Mouse (Mus musculus): ENCODE results near the gene Naip2. TPM values are rescaled to one million over a fixed set of nuclear protein-coding genes. Genes with fewer than 3 reads are reported as not detected.
"Not testable (repeated sequence)": the region's sequence is repeated elsewhere in the genome, so short reads cannot be mapped to it uniquely, and the experiment has no call there.

The Naip2 gene
- polyA plus RNA-seq (2012; rRNA removed), result 0.46 and 0.51 TPM in 2 replicates

DNA sequence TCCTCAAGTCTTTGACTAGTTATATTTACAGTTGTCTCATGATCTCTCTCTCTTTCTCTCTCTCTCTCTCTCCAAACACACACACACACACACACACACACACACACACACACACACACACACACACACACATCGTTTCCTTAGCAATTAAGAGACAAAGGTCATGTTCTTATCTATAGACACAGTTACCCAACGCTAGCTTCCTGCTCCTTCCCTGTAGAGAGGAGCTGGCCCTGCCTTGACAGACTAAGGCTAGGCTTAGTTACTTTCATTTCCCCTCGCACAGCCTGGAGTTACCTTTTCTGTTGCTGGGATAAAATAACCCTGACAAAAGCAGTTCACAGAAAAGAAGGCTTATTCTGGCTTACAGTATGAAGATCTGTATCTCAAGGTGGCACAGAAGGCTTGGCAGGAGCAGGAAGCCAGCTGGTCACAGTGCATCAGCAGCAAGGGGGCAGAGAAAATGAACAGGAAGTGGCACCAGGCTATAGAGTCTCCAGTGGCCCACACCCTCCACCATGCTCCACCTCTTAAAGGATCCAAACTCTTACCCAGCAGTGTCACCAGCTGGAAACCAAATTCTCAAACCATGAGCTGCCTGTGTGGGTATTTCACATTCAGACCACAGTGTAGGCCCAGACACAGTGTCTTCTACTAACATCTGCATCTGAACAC, at the start of gene Naip2:
Gene Naip2, minus strand, starts transcription at position 434 of the 675 bp plus-strand sequence.
- H3K4me1 ChIP-seq (ENCODE audit: control insufficient read depth, insufficient read depth, low read length); H3K27ac ChIP-seq (ENCODE audit: insufficient read depth, low read length); H3K4me3 ChIP-seq (ENCODE audit: insufficient read depth, low read length): not testable (repeated sequence)

DNA sequence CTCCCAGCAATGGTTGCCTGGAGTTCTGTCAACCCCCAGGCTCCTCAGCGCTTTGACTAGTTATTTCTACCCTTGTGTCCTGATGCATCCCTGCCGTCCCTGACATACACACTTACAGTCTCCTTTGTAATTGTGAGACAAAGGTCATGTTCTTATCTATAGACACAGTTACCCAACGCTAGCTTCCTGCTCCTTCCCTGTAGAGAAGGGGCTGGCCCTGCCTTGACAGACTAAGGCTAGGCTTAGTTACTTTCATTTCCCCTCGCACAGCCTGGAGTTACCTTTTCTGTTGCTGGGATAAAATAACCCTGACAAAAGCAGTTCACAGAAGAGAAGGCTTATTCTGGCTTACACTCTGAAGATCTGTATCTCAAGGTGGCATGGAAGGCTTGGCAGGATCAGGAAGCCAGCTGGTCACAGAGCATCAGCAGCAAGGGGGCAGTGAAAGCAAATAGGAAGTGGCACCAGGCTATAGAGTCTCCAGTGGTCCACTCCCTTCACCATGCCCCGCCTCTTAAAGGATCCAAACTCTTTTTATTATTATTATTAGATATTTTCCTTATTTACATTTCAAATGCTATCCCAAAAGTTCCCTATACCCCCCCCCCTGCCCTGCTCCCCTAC, 45.1 kb upstream of the Naip2 start:
- not testable (repeated sequence) for H3K4me1 ChIP-seq (ENCODE audit: control insufficient read depth, insufficient read depth, low read length); H3K4me3 ChIP-seq (ENCODE audit: insufficient read depth, low read length); H3K27ac ChIP-seq (ENCODE audit: insufficient read depth, low read length)

DNA sequence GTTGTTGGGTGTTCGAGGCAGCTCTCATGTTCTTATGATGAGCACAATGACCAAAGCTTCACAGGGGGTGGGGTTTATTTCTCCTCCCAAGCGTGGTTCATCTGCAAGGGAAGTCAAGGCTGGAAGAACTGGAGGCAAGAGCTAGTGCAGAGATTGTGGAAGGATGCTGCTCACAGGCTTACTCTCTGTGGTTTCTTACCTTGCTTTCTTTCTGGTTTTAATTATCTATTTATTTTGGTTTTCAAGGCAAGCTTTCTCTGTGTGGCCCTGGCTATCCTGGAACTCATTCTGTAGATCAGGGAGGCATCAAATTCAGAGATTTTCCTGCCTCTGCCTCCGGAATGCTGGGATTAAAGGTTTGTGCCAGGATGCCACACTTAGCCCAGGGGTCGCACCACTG, 44.3 kb upstream of the Naip2 start, which contains the start of gene Naip5:
Gene Naip5, minus strand, starts transcription at position 101 of the 400 bp plus-strand sequence.
- H3K4me3 ChIP-seq (ENCODE audit: insufficient read depth, low read length); H3K27ac ChIP-seq (ENCODE audit: insufficient read depth, low read length); H3K4me1 ChIP-seq (ENCODE audit: control insufficient read depth, insufficient read depth, low read length): not testable (repeated sequence)

DNA sequence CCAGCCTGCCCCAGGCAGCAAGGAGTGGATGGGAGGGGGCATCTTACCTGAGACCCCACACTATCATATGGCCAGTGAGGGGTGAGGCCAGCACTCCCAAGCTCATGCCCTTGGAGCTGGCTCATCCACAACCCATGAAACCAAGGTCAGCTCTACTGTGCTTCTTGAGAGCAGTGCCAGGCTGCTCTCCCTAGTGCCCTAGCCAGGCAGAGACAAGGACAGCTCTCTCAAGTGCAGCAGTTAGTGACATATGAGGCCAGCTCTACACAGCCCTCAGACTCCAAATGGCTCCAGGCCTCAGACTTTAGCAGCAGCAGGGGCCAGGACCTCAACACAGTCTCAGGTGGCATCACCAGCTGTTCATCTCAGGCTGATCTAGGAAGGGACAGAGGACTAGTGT, 41.8 kb upstream of the Naip2 start:
- no peak overlapping the region for H3K4me3 ChIP-seq (ENCODE audit: insufficient read depth, low read length)
- H3K4me1 ChIP-seq (ENCODE audit: control insufficient read depth, insufficient read depth, low read length), result no peaks in the 10 kb centered on the region
- no peak overlapping the region for H3K27ac ChIP-seq (ENCODE audit: insufficient read depth, low read length)
- TF ChIP-seq POLR2A (IDR thresholded peaks at IDR 0.05; ENCODE audit: extremely low read depth, insufficient read depth, low read length) (no peak), CTCF (IDR thresholded peaks at IDR 0.05; ENCODE audit: extremely low read depth, insufficient read depth, low read length) (no peak)

DNA sequence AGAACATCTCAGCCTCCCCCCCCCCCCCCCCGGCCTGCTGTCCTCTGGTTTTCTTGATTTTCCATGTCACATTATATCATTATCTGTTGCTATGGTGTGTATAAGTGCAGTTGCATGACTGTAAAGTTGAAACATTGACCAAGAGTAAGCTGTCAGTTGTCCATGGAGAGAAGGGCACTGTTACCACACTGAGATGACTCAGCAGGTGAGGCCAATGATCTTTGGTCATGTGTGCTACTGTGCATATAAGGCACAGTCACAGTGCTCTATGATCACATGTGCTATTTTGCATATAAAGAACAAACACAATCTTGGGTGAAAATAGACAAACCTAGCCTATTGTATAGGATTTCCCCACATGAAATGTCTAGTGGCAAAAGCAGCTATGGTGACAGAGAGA, 11.8 kb upstream of the Naip2 start:
- not testable (repeated sequence) for H3K4me3 ChIP-seq (ENCODE audit: insufficient read depth, low read length); H3K27ac ChIP-seq (ENCODE audit: insufficient read depth, low read length); H3K4me1 ChIP-seq (ENCODE audit: control insufficient read depth, insufficient read depth, low read length)

DNA sequence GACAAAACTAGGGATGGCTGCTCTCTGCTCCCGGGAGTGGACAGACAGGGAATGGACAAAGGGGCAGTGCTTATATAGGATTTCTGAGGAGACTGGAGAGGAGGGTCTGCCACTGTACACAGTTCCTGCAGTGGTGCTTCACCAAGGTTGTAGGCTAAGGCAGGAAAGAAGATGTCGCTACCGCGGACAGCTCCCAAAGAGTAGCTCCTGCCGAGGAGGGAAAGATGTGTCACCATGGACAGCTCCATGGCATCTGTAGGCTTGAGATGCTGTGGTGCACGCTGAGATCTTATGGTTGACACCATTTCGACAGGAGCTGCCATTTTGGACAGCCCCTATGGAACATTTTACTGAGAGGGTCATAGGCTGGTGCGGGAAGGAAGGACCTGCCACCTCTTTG, 8.6 kb upstream of the Naip2 start:
- H3K4me1 ChIP-seq (ENCODE audit: control insufficient read depth, insufficient read depth, low read length), result no peaks in the 10 kb centered on the region
- H3K4me3 ChIP-seq (ENCODE audit: insufficient read depth, low read length), result no peak overlapping the region
- no peak for TF ChIP-seq POLR2A (IDR thresholded peaks at IDR 0.05; ENCODE audit: extremely low read depth, insufficient read depth, low read length)
- no peak for TF ChIP-seq CTCF (IDR thresholded peaks at IDR 0.05; ENCODE audit: extremely low read depth, insufficient read depth, low read length)
- H3K27ac ChIP-seq (ENCODE audit: insufficient read depth, low read length), result no peak overlapping the region

DNA sequence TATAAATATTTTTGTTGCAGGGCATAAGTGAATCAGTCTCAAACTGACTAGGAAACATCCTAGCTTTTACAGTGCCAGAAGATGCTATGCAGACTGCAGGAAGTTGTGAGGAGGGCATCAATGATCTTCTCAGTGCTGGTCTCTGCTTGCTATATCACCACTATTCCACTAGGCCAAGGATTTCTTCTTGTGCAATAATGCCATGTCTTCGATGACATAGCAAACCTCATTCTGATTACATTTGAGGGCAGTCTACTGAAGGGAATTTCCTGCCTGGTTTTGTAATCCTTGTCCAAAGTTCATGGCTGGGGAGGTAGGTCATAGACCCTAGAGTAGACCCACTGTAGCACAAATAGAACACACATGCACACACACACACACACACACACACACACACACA, 1.4 kb upstream of the Naip2 start:
- no peaks in the 10 kb centered on the region for H3K4me1 ChIP-seq (ENCODE audit: control insufficient read depth, insufficient read depth, low read length)
- H3K4me3 ChIP-seq (ENCODE audit: insufficient read depth, low read length), result no peak overlapping the region
- no peak for TF ChIP-seq CTCF (IDR thresholded peaks at IDR 0.05; ENCODE audit: extremely low read depth, insufficient read depth, low read length)
- no peak for TF ChIP-seq POLR2A (IDR thresholded peaks at IDR 0.05; ENCODE audit: extremely low read depth, insufficient read depth, low read length)
- no peak overlapping the region for H3K27ac ChIP-seq (ENCODE audit: insufficient read depth, low read length)

DNA sequence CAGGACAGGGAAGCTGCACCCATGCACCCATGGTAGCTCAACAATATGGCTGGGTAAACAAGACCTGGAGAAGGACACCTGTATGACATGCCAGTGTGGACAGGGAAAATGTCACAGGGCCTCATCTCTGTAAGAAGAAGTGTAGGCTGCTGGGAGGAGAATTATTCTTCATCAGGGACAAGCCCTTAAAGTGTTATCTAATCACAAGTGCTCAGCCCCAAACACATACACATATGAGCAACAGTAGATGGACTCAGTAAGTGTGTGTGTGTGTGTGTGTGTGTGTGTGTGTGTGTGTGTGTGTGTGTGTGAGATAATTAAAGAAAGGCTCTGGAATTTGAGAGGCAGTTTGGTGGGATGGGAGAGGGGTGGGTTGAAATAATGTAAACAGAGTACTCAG, 1.1 kb downstream of the Naip2 start:
- Histone ChIP-seq H3K4me3 (ENCODE audit: insufficient read depth, low read length) (no peak overlapping the region), H3K4me1 (ENCODE audit: control insufficient read depth, insufficient read depth, low read length) (no peaks in the 10 kb centered on the region), H3K27ac (ENCODE audit: insufficient read depth, low read length) (no peak overlapping the region)
- TF ChIP-seq CTCF (IDR thresholded peaks at IDR 0.05; ENCODE audit: extremely low read depth, insufficient read depth, low read length) (no peak), POLR2A (IDR thresholded peaks at IDR 0.05; ENCODE audit: extremely low read depth, insufficient read depth, low read length) (no peak)

DNA sequence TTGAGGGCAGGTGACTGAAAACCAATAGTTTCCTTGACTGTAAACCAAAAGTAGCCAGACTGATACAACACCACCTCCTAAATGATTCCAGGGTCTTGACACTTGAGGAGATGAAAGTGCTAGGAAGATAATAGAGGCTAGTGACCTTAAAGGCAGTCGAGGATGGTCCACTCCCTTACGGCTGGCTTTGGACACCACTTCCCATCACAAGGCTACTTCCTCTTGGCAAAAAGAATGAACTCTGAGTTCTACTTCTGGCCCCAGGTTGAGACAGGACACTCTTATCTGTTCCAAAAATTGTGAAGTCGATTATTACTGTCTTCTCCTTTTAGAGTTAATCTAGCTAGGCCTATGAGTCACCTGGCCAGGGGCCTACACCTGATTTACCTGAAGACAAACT, 6.5 kb downstream of the Naip2 start:
- H3K27ac ChIP-seq (ENCODE audit: insufficient read depth, low read length), result no peak overlapping the region
- no peaks in the 10 kb centered on the region for H3K4me1 ChIP-seq (ENCODE audit: control insufficient read depth, insufficient read depth, low read length)
- TF ChIP-seq CTCF (IDR thresholded peaks at IDR 0.05; ENCODE audit: extremely low read depth, insufficient read depth, low read length), result no peak
- no peak for TF ChIP-seq POLR2A (IDR thresholded peaks at IDR 0.05; ENCODE audit: extremely low read depth, insufficient read depth, low read length)
- no peak overlapping the region for H3K4me3 ChIP-seq (ENCODE audit: insufficient read depth, low read length)

DNA sequence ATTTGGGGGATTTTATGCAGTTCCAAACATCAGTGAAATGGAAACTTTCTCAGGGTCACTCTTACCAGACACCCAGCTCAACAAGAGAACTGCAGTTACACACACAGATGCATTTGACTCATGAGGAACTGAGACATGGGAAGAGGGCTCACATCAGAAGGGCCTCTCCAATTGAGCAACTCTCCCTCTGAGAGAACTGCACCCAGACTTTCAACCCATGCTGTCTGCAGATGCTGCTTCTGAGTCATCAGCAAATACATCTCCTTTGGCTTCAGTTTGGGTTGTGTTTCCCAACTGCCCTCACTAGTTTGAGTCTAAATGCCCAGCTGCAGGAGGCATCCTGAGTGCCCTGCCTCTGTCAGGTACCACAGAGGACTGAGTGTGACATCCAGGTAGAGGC, 18.8 kb downstream of the Naip2 start:
- H3K27ac ChIP-seq (ENCODE audit: insufficient read depth, low read length); H3K4me1 ChIP-seq (ENCODE audit: control insufficient read depth, insufficient read depth, low read length); H3K4me3 ChIP-seq (ENCODE audit: insufficient read depth, low read length): not testable (repeated sequence)

DNA sequence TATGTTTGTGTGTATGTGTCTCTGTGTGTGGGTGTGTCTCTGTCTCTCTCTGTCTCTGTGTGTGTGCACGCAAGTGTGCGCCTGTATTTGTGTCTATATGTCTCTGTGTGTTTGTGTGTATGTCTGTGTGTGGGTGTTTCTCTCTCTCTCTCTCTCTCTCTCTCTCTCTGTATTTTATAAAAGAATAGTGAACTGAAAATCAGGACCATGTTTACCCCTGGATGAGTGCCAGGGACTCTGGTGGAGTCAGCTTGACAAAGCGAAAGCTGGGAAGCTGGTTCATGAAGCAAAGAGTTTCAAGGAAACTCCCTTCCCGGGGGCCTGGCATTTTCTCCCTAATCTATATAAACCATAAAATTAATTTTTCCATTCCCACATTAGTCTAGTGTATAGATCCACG, 27.5 kb downstream of the Naip2 start:
- H3K4me3 ChIP-seq (ENCODE audit: insufficient read depth, low read length); H3K4me1 ChIP-seq (ENCODE audit: control insufficient read depth, insufficient read depth, low read length): not testable (repeated sequence)

DNA sequence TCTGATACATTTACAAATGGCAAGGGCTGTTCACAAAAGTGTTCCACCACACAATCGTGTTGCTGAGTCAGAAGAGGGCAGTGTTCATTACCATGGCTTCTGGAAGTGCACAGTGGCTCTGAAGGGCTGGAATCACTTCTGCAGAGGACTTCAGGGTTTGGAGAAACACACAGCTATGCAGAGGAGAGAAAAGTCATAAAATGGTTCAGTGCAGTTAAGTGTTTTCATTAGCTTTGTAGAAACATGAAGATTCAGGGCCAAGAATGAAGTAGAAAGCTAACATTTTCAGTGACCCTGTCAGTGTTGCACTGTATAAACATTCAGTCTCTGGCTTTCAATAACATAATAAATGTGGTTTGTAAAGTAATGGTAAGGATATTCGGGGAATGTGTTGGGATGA, 35.5 kb downstream of the Naip2 start:
- H3K4me1 ChIP-seq (ENCODE audit: control insufficient read depth, insufficient read depth, low read length); H3K4me3 ChIP-seq (ENCODE audit: insufficient read depth, low read length); H3K27ac ChIP-seq (ENCODE audit: insufficient read depth, low read length): not testable (repeated sequence)

More for the DNA sequence above, 27.5 kb downstream of the Naip2 start:
- H3K27ac ChIP-seq (ENCODE audit: insufficient read depth, low read length), result not testable (repeated sequence)

DNA sequence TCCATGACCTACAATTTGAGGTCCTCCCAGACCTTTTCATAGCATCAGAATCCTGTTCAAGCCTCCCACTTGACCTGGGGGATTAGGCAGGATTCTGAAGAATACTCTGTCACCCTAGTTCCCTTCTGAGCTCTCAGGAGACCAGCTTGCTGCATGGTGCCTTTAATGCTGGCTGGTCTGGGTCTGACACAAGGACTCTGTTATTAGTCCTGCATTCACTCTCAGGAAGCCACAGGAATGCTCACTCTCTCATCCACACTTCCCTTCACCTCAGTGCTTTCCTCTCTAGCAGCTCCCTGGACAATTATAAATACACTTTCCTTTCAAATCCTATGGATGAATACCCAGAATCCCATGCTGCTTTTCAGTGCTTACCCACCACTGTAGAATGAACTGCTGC, 39.4 kb downstream of the Naip2 start:
- not testable (repeated sequence) for H3K4me1 ChIP-seq (ENCODE audit: control insufficient read depth, insufficient read depth, low read length); H3K27ac ChIP-seq (ENCODE audit: insufficient read depth, low read length); H3K4me3 ChIP-seq (ENCODE audit: insufficient read depth, low read length)

DNA sequence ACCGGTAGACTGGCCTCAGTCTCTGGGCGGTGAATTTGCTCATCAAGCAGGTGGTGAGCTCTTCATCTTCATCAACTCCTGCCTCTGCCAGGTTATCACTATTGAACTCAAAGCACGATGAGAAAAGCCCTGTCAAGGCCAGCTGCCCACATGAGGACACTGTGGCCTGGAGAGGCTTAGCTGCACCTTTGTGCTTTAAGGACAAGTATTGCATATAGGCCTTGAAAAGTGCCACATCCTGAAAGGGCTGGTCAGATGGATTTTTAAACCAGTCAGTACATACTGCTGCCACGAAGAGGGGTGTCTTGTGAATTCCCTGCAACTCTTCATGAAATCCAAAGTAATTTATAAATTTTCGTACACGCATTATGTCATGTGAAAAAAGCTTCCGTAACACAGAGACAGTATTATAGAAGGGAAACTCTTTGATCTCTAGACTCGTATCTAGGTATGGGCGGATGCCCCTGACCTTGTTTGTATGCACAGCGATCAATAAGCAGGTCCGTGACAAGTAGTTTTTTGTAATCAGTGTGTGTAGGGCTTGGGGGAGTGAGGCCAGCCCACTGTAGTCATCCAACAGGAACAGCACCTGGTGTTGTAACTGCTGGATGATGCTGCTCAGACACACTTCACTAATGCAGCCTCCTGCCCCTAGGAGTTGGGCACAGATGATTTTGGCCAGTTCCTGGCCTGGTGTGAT, 40.6 kb downstream of the Naip2 start:
- H3K4me1 ChIP-seq (ENCODE audit: control insufficient read depth, insufficient read depth, low read length); H3K27ac ChIP-seq (ENCODE audit: insufficient read depth, low read length); H3K4me3 ChIP-seq (ENCODE audit: insufficient read depth, low read length): not testable (repeated sequence)

Data from cortical plate, adult 2 months (tissue).